Mouse (Mus musculus) neural tube, embryonic 11.5 days (tissue): ENCODE measurements at regions not wholly inside any gene's neighbourhood (a gene's known extent, or its start where the extent isn't known, plus 50 kb on each side); places are given as distances from the start of the nearest gene placed in this dataset.
A peak's percentile ranks its signal among the peaks of the same experiment; 100 is the strongest.

Experiments
- ATAC-seq: fragments of 200-750 bp; cut with Nextera tagmentation; 2 replicates; pipeline ENCODE4 v1.8.0; 2017; ENCODE audit warnings: moderate number of reproducible peaks, mild to moderate bottlenecking, moderate TSS enrichment, moderate library complexity; ENCODE audit not compliant: insufficient read depth, low FRiP score, low TSS enrichment
- DNase-seq: peaks from one replicate; pipeline ENCODE4 v3.0.0-alpha.2; 2015; ENCODE audit warnings: low spot score
- H3K27ac ChIP-seq: fragments of 300-500 bp; sonication (generic); 2 replicates; pipeline ENCODE4 v1.5.1; 2014; ENCODE audit warnings: low read depth, mild to moderate bottlenecking, low read length
- H3K27me3 ChIP-seq: fragments of 300-500 bp; sonication (generic); 2 replicates; pipeline ENCODE4 v1.6.1; 2014; ENCODE audit warnings: mild to moderate bottlenecking, low read length, mixed read lengths; ENCODE audit not compliant: control insufficient read depth, insufficient read depth
- H3K36me3 ChIP-seq: fragments of 300-500 bp; sonication (generic); 2 replicates; pipeline ENCODE4 v1.6.1; 2014; ENCODE audit warnings: mild to moderate bottlenecking, low read length, moderate library complexity, mixed read lengths; ENCODE audit not compliant: control insufficient read depth, insufficient read depth
- H3K4me1 ChIP-seq: fragments of 300-500 bp; sonication (generic); 2 replicates; pipeline ENCODE4 v1.6.1; 2014; ENCODE audit warnings: low read length, mixed read lengths; ENCODE audit not compliant: control insufficient read depth, insufficient read depth
- H3K4me2 ChIP-seq: fragments of 300-500 bp; sonication (generic); 2 replicates; pipeline ENCODE4 v1.6.1; 2014; ENCODE audit warnings: low read depth, mild to moderate bottlenecking, moderate library complexity
- H3K4me3 ChIP-seq: fragments of 300-500 bp; sonication (generic); 2 replicates; pipeline ENCODE4 v1.5.1; 2014; ENCODE audit warnings: low read depth, low read length
- H3K9ac ChIP-seq: fragments of 300-500 bp; sonication (generic); 2 replicates; pipeline ENCODE4 v1.6.1; 2014; ENCODE audit warnings: mild to moderate bottlenecking, low read length
- H3K9me3 ChIP-seq: fragments of 300-500 bp; sonication (generic); 2 replicates; pipeline ENCODE4 v1.6.1; 2016; ENCODE audit warnings: low read length; ENCODE audit not compliant: control insufficient read depth
- WGBS: fragments of 180-500 bp; shearing (Covaris S2); extraction: QIAGEN DNeasy Blood & Tissue Kit; methylation state at CpG from one replicate; pipeline ENCODE4 v1.1.7; 2014; 5-methylcytosine and 5-hydroxymethylcytosine counted together

GRCm38 (mm10) chr15:19094061-19094810 lies 275.5 kb downstream of the Cdh10 start:
- H3K27ac ChIP-seq: no peak overlapping the region
- H3K36me3 ChIP-seq: no peaks in the 10 kb centered on the region
- no peaks in the 10 kb centered on the region for H3K27me3 ChIP-seq
- H3K4me1 ChIP-seq: no peaks in the 10 kb centered on the region
- no peak overlapping the region for H3K9ac ChIP-seq
- no peak for ATAC-seq
- no peak overlapping the region for H3K4me2 ChIP-seq
- no peak overlapping the region for H3K4me3 ChIP-seq
- no peak for DNase-seq
- 85% methylated on average over 9 of the region's 9 CpGs for WGBS
- no peaks in the 10 kb centered on the region for H3K9me3 ChIP-seq

GRCm38 (mm10) chr15:19114951-19115350 lies 296.2 kb downstream of the Cdh10 start:
- no peak overlapping the region for H3K4me3 ChIP-seq
- DNase-seq: peak; percentile 25
- no peaks in the 10 kb centered on the region for H3K4me1 ChIP-seq
- WGBS: 3% methylated on average over 1 of the region's 1 CpGs
- no peak overlapping the region for H3K4me2 ChIP-seq
- no peaks in the 10 kb centered on the region for H3K27me3 ChIP-seq
- peak; percentile 35; the same call in 1 of the 2 replicates for ATAC-seq
- H3K9ac ChIP-seq: no peak overlapping the region
- H3K27ac ChIP-seq: no peak overlapping the region
- no peaks in the 10 kb centered on the region for H3K36me3 ChIP-seq
- no peaks in the 10 kb centered on the region for H3K9me3 ChIP-seq

- 77% methylated on average over 2 of the region's 2 CpGs for WGBS
Measured at GRCm38 (mm10) chr15:19118995-19119394, 300.2 kb downstream of the Cdh10 start.

GRCm38 (mm10) chr15:19127454-19127853 lies 308.7 kb downstream of the Cdh10 start:
- H3K9ac ChIP-seq: no peak overlapping the region
- H3K27me3 ChIP-seq: no peaks in the 10 kb centered on the region
- no peaks in the 10 kb centered on the region for H3K36me3 ChIP-seq
- H3K4me2 ChIP-seq: no peak overlapping the region
- no peak overlapping the region for H3K27ac ChIP-seq
- H3K4me1 ChIP-seq: no peaks in the 10 kb centered on the region
- ATAC-seq (no peak), DNase-seq (no peak)
- H3K9me3 ChIP-seq: no peaks in the 10 kb centered on the region
- no peak overlapping the region for H3K4me3 ChIP-seq

More at GRCm38 (mm10) chr15:19118995-19119394, 300.2 kb downstream of the Cdh10 start:
- no peak overlapping the region for H3K27ac ChIP-seq
- no peaks in the 10 kb centered on the region for H3K27me3 ChIP-seq
- H3K4me3 ChIP-seq: no peak overlapping the region
- H3K9ac ChIP-seq: no peak overlapping the region
- H3K4me1 ChIP-seq: no peaks in the 10 kb centered on the region
- H3K4me2 ChIP-seq: no peak overlapping the region
- DNase-seq: no peak
- ATAC-seq: no peak
- H3K9me3 ChIP-seq: no peaks in the 10 kb centered on the region
- no peaks in the 10 kb centered on the region for H3K36me3 ChIP-seq

GRCm38 (mm10) chr15:19129316-19129715 lies 310.6 kb downstream of the Cdh10 start:
- WGBS: 94% methylated on average over 1 of the region's 1 CpGs
- no peaks in the 10 kb centered on the region for H3K27me3 ChIP-seq
- H3K9ac ChIP-seq: no peak overlapping the region
- no peak overlapping the region for H3K27ac ChIP-seq
- H3K4me1 ChIP-seq: no peaks in the 10 kb centered on the region
- no peak overlapping the region for H3K4me3 ChIP-seq
- ATAC-seq: no peak
- no peak for DNase-seq
- H3K36me3 ChIP-seq: no peaks in the 10 kb centered on the region
- H3K9me3 ChIP-seq: no peaks in the 10 kb centered on the region
- no peak overlapping the region for H3K4me2 ChIP-seq

GRCm38 (mm10) chr15:19153682-19154081 lies 334.9 kb downstream of the Cdh10 start:
- DNase-seq: no peak

GRCm38 (mm10) chr15:19162119-19162888 lies 343.6 kb downstream of the Cdh10 start:
- Histone ChIP-seq H3K27ac (no peak overlapping the region), H3K4me1 (no peaks in the 10 kb centered on the region), H3K36me3 (no peaks in the 10 kb centered on the region), H3K9ac (no peak overlapping the region), H3K4me3 (no peak overlapping the region), H3K9me3 (no peaks in the 10 kb centered on the region), H3K27me3 (no peaks in the 10 kb centered on the region), H3K4me2 (no peak overlapping the region)
- ATAC-seq (no peak), DNase-seq (no peak)
- WGBS: 87% methylated on average over 6 of the region's 6 CpGs

More at GRCm38 (mm10) chr15:19153682-19154081, 334.9 kb downstream of the Cdh10 start:
- Histone ChIP-seq H3K4me3 (no peak overlapping the region), H3K27ac (no peak overlapping the region), H3K36me3 (no peaks in the 10 kb centered on the region), H3K4me2 (no peak overlapping the region), H3K4me1 (no peaks in the 10 kb centered on the region), H3K27me3 (no peaks in the 10 kb centered on the region), H3K9me3 (no peaks in the 10 kb centered on the region), H3K9ac (no peak overlapping the region)
- ATAC-seq: no peak

- WGBS: 68% methylated on average over 4 of the region's 4 CpGs
- no peaks in the 10 kb centered on the region for H3K4me1 ChIP-seq
- no peak overlapping the region for H3K9ac ChIP-seq
- no peak overlapping the region for H3K4me3 ChIP-seq
- no peak overlapping the region for H3K27ac ChIP-seq
- ATAC-seq: no peak
- no peak overlapping the region for H3K4me2 ChIP-seq
- no peaks in the 10 kb centered on the region for H3K36me3 ChIP-seq
- no peak for DNase-seq
- H3K9me3 ChIP-seq: no peaks in the 10 kb centered on the region
- no peaks in the 10 kb centered on the region for H3K27me3 ChIP-seq
Measured at GRCm38 (mm10) chr15:19175470-19175869, 356.7 kb downstream of the Cdh10 start.
